Mouse (Mus musculus): Measurements from ENCODE around the gene A030005L19Rik.
"Not testable (repeated sequence)": the region's sequence is repeated elsewhere in the genome, so short reads cannot be mapped to it uniquely, and the experiment has no call there.

A030005L19Rik gene

GRCm38 (mm10) chr1:82913025-82913424, at the start of gene A030005L19Rik:
A030005L19Rik (plus strand) TSS chr1:82913325.
- no peak for DNase-seq

- DNase-seq, result no peak
Observed at GRCm38 (mm10) chr1:82870202-82870601, 42.9 kb upstream of the A030005L19Rik start.

GRCm38 (mm10) chr1:82879172-82879571, 34.0 kb upstream of the A030005L19Rik start:
- DNase-seq, result no peak

GRCm38 (mm10) chr1:82880196-82880595, 32.9 kb upstream of the A030005L19Rik start:
- no peak for DNase-seq

GRCm38 (mm10) chr1:82893269-82893668, 19.9 kb upstream of the A030005L19Rik start:
- no peak for DNase-seq

- no peak for DNase-seq
Observed at GRCm38 (mm10) chr1:82900567-82900966, 12.6 kb upstream of the A030005L19Rik start.

- no peak for DNase-seq
Observed at GRCm38 (mm10) chr1:82901201-82901600, 11.9 kb upstream of the A030005L19Rik start.

- no peak for DNase-seq
Observed at GRCm38 (mm10) chr1:82905886-82906285, 7.2 kb upstream of the A030005L19Rik start.

- DNase-seq, result not testable (repeated sequence)
Observed at GRCm38 (mm10) chr1:82913434-82913833, 309 bp downstream of the A030005L19Rik start.

- DNase-seq, result no peak
Observed at GRCm38 (mm10) chr1:82924650-82925049, 11.5 kb downstream of the A030005L19Rik start, which contains the start of gene A030014E15Rik. A030014E15Rik (plus strand) TSS chr1:82924917.

- DNase-seq, result not testable (repeated sequence)
Observed at GRCm38 (mm10) chr1:82930558-82930957, 17.4 kb downstream of the A030005L19Rik start.

- DNase-seq, result not testable (repeated sequence)
Observed at GRCm38 (mm10) chr1:82931326-82931725, 18.2 kb downstream of the A030005L19Rik start, which contains the start of gene Gm6217. Gm6217 (minus strand) TSS chr1:82931399.

- no peak for DNase-seq
Observed at GRCm38 (mm10) chr1:82938666-82939065, 25.5 kb downstream of the A030005L19Rik start.

- not testable (repeated sequence) for DNase-seq
Observed at GRCm38 (mm10) chr1:82942505-82942904, 29.4 kb downstream of the A030005L19Rik start.

- not testable (repeated sequence) for DNase-seq
Observed at GRCm38 (mm10) chr1:82943295-82943694, 30.2 kb downstream of the A030005L19Rik start, which contains the start of gene A030003K21Rik. A030003K21Rik (minus strand) TSS chr1:82943388.

GRCm38 (mm10) chr1:82946029-82946428, 32.9 kb downstream of the A030005L19Rik start:
- peak; percentile 16 for DNase-seq

- no peak for DNase-seq
Observed at GRCm38 (mm10) chr1:82948601-82949000, 35.5 kb downstream of the A030005L19Rik start.

GRCm38 (mm10) chr1:82955913-82956312, 42.8 kb downstream of the A030005L19Rik start, which contains the start of gene Gm7544:
Gm7544 (minus strand) TSS chr1:82956013.
- not testable (repeated sequence) for DNase-seq

- DNase-seq, result no peak
Observed at GRCm38 (mm10) chr1:82959870-82960385, 46.8 kb downstream of the A030005L19Rik start, which contains the start of gene Gm47955. Gm47955 (plus strand) TSS chr1:82960286.
